Mouse (Mus musculus) left cerebral cortex, adult 8-10 months (tissue): Measurements from ENCODE around the gene Snx30. TPM values are rescaled to one million over a fixed set of nuclear protein-coding genes. Genes with fewer than 3 reads are reported as not detected.

Experiments used
- DNase-seq, 2 experiments: peaks; one replicate each; pipeline ENCODE4 v3.0.0; 2022; ENCODE audit warnings: low spot score in 2 of 2
- total RNA-seq, 4 experiments: library from RNA; stranded (reverse); gene quantifications; 2 replicates each; pipeline ENCODE4 v1.2.4; 2022

Gene Snx30
- total RNA-seq, 4 experiments from 2014 or later, result 29.5 to 41.8 (median 34.9) TPM

- DNase-seq, result no peak
Observed at GRCm38 (mm10) chr4:59822119-59822518, 16.5 kb downstream of the Snx30 start.

DNA sequence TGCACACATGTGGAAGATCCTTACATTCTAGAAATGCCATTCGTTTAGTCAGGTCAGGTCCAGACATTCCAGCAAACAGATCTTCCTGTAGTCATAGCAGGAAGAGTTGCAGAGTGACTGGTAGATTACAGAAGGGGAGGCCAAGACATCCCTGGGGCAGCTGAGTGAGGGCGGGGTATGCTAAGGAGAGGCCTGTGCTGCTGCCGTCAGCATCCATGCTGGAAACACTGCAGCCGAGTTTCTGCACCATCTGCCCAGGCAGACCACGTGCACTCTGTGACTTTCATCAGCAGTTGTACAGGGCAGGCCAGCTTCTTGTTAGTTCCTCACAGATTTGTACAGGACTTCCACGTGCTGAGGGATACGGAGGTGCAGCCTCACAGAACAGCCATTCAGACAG lies 17.8 kb downstream of the Snx30 start:
- DNase-seq, result peak in 1 of 2 experiments; percentile 64

DNA sequence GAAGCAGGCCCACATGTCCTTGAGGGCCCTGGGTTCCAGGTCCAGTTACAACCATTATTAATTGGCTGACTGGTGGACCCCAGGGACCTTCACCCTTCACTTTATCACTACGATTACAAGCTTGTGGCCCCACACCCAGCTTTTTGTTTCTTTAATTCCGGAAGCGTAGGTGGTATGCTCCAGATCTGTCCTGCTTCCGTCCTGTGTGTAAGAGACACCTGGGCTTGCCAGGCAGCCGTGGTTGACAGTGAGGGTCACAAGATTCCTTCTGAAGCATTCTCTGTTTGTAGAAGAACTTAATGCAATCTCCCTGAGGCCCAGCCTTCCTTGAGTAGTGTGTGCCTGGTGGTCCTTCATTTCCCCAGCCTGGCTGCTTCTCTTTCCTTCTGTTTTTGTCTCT lies 19.2 kb downstream of the Snx30 start:
- no peak for DNase-seq

DNA sequence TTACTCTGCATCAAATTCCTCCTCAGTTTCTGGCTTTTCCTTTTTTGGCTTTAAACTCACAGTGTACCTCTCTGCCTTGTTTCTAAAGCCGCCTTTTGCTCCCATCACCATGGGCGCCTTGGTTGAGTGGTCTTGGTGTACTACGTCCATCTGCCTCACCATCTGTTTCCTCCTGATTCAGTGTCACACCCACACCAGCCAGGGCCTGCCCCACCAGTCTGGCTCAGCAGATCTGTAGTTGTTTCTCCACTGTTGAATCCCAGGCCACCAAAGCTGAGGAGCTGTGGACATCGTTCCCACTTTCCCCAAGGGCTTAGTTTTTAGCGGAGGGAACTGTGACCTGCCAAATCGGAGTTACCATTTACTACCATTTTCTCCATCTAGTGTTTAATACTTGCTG lies 20.0 kb downstream of the Snx30 start:
- DNase-seq, result peak in 1 of 2 experiments; percentile 53

DNA sequence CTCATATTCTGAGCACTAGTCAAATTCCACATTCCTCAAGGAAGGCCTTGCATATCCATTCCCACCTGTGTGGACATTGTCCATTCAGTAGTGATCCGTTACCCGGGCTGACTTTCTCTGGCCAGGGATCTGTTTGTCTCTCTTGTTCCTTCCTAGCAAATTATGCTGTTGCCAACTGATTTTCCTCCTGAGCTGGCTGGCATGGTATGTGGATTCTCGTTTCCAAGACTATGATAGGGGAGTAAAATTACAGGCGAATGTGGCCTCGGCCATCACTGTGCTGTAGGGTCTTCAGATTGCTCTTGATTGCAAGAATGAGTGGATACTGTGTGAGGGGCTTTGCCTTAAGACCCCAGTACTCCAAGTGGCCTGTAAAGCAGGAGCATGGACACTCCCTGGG lies 20.7 kb downstream of the Snx30 start:
- no peak for DNase-seq

GRCm38 (mm10) chr4:59829072-59829471 lies 23.4 kb downstream of the Snx30 start:
- no peak for DNase-seq

DNA sequence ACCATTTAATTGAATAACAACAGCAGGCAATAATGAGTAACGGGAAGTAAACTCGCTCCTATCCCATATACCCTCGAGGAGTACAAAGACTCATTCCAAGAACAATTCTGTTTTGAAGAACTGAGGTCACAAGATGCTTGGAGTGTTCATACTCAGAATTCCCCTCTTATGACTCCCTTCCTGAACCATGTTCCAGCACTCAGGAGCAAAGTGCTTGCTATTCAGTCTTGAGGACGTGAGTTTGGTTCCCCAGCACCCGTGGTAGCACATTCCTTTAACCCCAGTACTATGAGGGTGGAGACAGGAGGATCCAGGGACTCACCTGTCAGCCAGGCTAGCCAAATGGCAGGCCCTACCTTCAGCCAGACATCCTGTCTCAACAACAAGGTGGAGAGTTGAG lies 25.4 kb downstream of the Snx30 start:
- DNase-seq, result no peak

- no peak for DNase-seq
Observed at GRCm38 (mm10) chr4:59832810-59833209, 27.2 kb downstream of the Snx30 start.

DNA sequence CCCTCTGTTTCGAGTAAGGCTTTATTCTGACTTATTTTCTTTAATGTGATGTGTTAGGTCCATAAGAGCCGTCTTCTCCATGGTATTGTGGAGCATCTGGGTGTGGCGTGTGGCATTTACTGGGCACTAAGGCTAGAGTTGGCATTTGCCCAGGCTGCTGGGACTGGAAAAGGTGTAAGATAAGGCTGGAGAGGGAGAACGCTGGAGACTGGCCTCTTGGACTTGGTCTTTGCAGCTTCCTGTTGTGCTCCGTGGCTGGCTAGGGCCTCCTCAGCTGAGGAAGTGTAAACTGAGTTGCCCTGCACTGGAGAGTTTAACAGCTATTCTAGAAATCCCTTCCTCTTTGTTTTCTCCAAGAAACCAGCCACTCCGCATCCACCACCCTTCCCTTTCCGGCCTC lies 32.0 kb downstream of the Snx30 start:
- no peak for DNase-seq

- no peak for DNase-seq
Observed at GRCm38 (mm10) chr4:59844460-59845244, 39.0 kb downstream of the Snx30 start.

DNA sequence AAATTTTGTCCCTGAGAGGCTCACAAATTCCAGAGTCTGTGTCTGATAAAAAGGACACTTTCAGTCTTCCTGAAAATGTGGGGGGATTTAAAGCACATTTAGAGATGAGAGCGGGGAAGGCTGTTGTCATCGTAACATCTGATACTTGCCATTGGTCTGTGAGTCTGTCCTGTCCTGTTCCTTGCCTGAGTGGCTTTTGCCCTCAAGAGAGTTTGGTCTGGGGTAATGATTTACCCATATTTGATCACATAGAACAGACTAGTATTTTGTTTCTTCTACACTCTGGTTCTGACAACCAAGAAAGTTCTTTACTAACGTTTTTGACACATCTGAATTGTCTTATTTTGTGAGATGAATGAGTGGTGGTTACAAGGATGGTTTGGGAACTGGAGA lies 39.6 kb downstream of the Snx30 start:
- DNase-seq, result no peak

DNA sequence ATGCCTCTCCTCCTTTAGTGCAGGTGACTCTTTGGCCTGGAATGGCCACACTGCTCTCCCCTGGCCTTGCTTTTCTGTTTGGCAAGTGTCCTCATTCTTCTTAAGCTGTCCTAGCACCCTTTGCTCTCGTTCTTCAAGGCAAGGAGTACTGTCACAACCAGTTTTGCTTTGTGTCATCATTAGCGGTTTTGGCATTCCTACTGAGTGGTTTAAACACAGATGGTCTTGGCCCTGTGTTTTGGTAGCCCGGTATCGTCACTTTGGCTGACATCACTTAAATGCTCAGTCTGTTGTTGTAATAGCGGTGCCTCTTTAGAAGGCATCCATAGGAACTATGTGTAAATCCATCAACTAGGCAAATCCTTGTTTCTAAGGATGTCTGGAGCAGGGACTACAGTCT lies 41.8 kb downstream of the Snx30 start:
- no peak for DNase-seq

GRCm38 (mm10) chr4:59850181-59850580 lies 44.5 kb downstream of the Snx30 start:
- DNase-seq, result peak in 1 of 2 experiments; percentile 36

DNA sequence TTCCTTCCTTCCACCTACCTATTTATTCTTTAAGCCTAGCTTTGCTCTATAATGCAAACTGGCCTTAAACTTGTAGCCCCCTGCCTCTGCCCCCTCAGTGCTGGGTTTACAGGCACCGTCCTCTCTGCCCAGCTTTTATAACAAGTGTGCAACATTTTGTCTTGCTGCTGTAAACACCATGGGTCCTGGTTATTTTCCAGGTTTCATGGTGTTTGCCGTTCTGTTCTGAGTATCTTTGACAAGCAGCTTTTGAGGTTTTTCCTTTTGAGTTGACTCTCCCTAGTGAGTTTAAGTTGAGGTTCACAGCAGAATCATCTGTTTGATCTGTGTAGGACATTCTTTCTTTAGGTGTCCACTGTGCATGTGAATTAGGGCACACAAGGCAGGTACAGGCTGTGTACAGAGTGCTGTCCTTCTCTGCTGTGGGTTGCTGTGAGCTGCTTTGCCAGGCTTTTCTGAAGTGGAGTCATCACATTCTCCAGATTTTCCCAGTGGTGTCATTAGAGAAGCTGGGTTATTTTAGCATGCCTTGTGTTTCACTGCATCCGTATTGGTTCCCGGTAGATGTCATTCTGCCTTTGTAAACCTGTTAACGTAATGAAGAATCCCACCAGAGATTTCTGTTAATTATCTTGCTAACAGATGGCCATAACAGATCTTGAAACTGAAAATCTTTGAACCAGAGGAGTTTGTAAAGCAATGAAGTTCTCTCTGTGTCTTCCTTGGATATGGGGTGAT lies 45.4 kb downstream of the Snx30 start:
- DNase-seq, result no peak

GRCm38 (mm10) chr4:59853155-59853554 lies 47.5 kb downstream of the Snx30 start:
- DNase-seq, result no peak

GRCm38 (mm10) chr4:59859693-59860425 lies 54.2 kb downstream of the Snx30 start:
- DNase-seq, result no peak

GRCm38 (mm10) chr4:59860431-59860830 lies 54.8 kb downstream of the Snx30 start:
- DNase-seq, result no peak

GRCm38 (mm10) chr4:59861871-59862270 lies 56.2 kb downstream of the Snx30 start:
- DNase-seq, result peak in 1 of 2 experiments; percentile 25

GRCm38 (mm10) chr4:59862335-59862734 lies 56.7 kb downstream of the Snx30 start:
- no peak for DNase-seq

GRCm38 (mm10) chr4:59863869-59864268 lies 58.2 kb downstream of the Snx30 start:
- no peak for DNase-seq

DNA sequence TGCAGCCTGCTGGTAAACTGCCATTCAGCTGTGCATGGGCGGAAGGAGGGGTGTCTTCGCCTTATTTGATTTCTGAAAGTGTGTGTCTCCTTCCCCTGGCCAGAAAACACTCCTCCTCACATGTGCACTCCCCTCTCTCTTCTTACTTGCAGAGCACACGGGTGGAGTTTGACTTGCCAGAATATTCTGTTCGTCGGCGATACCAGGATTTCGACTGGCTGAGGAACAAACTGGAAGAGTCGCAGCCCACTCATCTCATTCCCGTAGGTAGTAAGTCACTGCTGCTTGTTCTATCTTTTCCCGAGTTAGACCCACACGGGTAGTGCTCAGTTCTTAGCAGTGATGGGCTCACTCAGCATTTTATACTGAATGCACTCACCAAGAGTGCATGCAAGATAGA lies 62.4 kb downstream of the Snx30 start:
- DNase-seq, result peak in 1 of 2 experiments; percentile 56

DNA sequence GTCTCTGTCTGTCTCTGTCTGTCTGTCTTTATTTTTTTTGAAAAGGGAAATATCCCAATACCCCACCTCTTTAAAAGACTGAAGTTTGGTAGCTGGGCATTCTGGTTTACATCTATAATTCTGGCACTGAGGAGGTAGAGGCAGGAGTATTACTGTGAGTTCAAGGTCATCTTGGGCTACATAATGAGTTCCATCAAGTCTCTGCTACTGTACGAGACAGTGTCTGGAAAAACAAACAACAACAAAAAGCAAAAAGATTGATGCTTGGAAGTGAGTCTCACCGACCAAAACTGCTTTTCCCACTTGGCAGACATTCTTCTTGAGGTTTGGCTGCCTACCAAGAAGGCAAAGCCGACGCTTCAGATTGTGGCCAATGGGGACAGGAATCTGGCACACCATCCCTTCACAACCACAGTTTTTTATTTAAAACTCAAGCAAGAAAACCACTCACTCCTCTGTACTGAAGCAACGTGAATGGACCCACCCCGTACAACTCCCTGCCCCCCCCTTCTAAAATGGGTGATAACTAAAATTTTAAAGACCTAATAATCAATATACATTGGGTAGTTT lies 63.9 kb downstream of the Snx30 start:
- DNase-seq, result no peak
